Mouse (Mus musculus): ENCODE results near the gene Oprm1. TPM values are rescaled to one million over a fixed set of nuclear protein-coding genes. Genes with fewer than 3 reads are reported as not detected.
A peak's percentile ranks its signal among the peaks of the same experiment; 100 is the strongest.

Oprm1 gene
- polyA plus RNA-seq, 1 experiment from 2014 or later: not detected

- Histone ChIP-seq H3K27ac (ENCODE audit: low read length) (no peak overlapping the region), H3K4me1 (replicated peaks; ENCODE audit: control insufficient read depth, insufficient read depth, low read length) (peaks cover 5% of the 10 kb centered on the region; the same call in 1 of the 2 replicates), H3K4me2 (ENCODE audit: low read depth, low read length) (no peak overlapping the region), H3K9ac (ENCODE audit: low read length) (no peak overlapping the region), H3K36me3 (ENCODE audit: control insufficient read depth, insufficient read depth, low read length) (no peaks in the 10 kb centered on the region), H3K4me3 (ENCODE audit: low read length) (no peak overlapping the region), H3K9me3 (ENCODE audit: control insufficient read depth, low read length) (no peaks in the 10 kb centered on the region), H3K27me3 (ENCODE audit: control insufficient read depth, insufficient read depth, low read depth, low read length) (no peaks in the 10 kb centered on the region)
- WGBS: 22% methylated on average over 6 of the region's 6 CpGs
- ATAC-seq (ENCODE audit: low read depth): peak; percentile 91
These were observed 158.4 kb downstream of the Oprm1 start for GRCm38 (mm10) chr10:6916545-6917257.

- no peak overlapping the region for H3K4me2 ChIP-seq (ENCODE audit: low read depth, low read length)
- H3K27me3 ChIP-seq (ENCODE audit: control insufficient read depth, insufficient read depth, low read depth, low read length): no peaks in the 10 kb centered on the region
- H3K27ac ChIP-seq (ENCODE audit: low read length): no peak overlapping the region
- no peak overlapping the region for H3K9ac ChIP-seq (ENCODE audit: low read length)
- no peaks in the 10 kb centered on the region for H3K36me3 ChIP-seq (ENCODE audit: control insufficient read depth, insufficient read depth, low read length)
- no peak for ATAC-seq (ENCODE audit: low read depth)
- no peaks in the 10 kb centered on the region for H3K9me3 ChIP-seq (ENCODE audit: control insufficient read depth, low read length)
- no peaks in the 10 kb centered on the region for H3K4me1 ChIP-seq (replicated peaks; ENCODE audit: control insufficient read depth, insufficient read depth, low read length)
- WGBS: 68% methylated on average over 2 of the region's 2 CpGs
- no peak overlapping the region for H3K4me3 ChIP-seq (ENCODE audit: low read length)
These were observed 168.4 kb downstream of the Oprm1 start for GRCm38 (mm10) chr10:6926724-6927123.

- 73% methylated on average over 4 of the region's 4 CpGs for WGBS
- no peak overlapping the region for H3K4me2 ChIP-seq (ENCODE audit: low read depth, low read length)
- no peaks in the 10 kb centered on the region for H3K36me3 ChIP-seq (ENCODE audit: control insufficient read depth, insufficient read depth, low read length)
- no peak overlapping the region for H3K4me3 ChIP-seq (ENCODE audit: low read length)
- H3K4me1 ChIP-seq (replicated peaks; ENCODE audit: control insufficient read depth, insufficient read depth, low read length): no peaks in the 10 kb centered on the region
- H3K27ac ChIP-seq (ENCODE audit: low read length): no peak overlapping the region
- H3K9ac ChIP-seq (ENCODE audit: low read length): no peak overlapping the region
- no peaks in the 10 kb centered on the region for H3K9me3 ChIP-seq (ENCODE audit: control insufficient read depth, low read length)
- no peak for ATAC-seq (ENCODE audit: low read depth)
- H3K27me3 ChIP-seq (ENCODE audit: control insufficient read depth, insufficient read depth, low read depth, low read length): no peaks in the 10 kb centered on the region
These were observed 169.4 kb downstream of the Oprm1 start for GRCm38 (mm10) chr10:6927600-6928223.

GRCm38 (mm10) chr10:6928905-6929304 lies 170.6 kb downstream of the Oprm1 start:
- Histone ChIP-seq H3K4me3 (ENCODE audit: low read length) (no peak overlapping the region), H3K27me3 (ENCODE audit: control insufficient read depth, insufficient read depth, low read depth, low read length) (no peaks in the 10 kb centered on the region), H3K36me3 (ENCODE audit: control insufficient read depth, insufficient read depth, low read length) (no peaks in the 10 kb centered on the region), H3K27ac (ENCODE audit: low read length) (no peak overlapping the region), H3K9me3 (ENCODE audit: control insufficient read depth, low read length) (no peaks in the 10 kb centered on the region), H3K9ac (ENCODE audit: low read length) (no peak overlapping the region), H3K4me1 (replicated peaks; ENCODE audit: control insufficient read depth, insufficient read depth, low read length) (no peaks in the 10 kb centered on the region), H3K4me2 (ENCODE audit: low read depth, low read length) (no peak overlapping the region)
- 50% methylated on average over 1 of the region's 1 CpGs for WGBS
- no peak for ATAC-seq (ENCODE audit: low read depth)

- Histone ChIP-seq H3K9ac (ENCODE audit: low read length) (no peak overlapping the region), H3K4me2 (ENCODE audit: low read depth, low read length) (no peak overlapping the region), H3K27ac (ENCODE audit: low read length) (no peak overlapping the region), H3K4me3 (ENCODE audit: low read length) (no peak overlapping the region), H3K36me3 (ENCODE audit: control insufficient read depth, insufficient read depth, low read length) (no peaks in the 10 kb centered on the region), H3K27me3 (ENCODE audit: control insufficient read depth, insufficient read depth, low read depth, low read length) (no peaks in the 10 kb centered on the region), H3K4me1 (replicated peaks; ENCODE audit: control insufficient read depth, insufficient read depth, low read length) (no peaks in the 10 kb centered on the region), H3K9me3 (ENCODE audit: control insufficient read depth, low read length) (no peaks in the 10 kb centered on the region)
- no peak for ATAC-seq (ENCODE audit: low read depth)
- WGBS: 64% methylated on average over 1 of the region's 1 CpGs
These were observed 172.1 kb downstream of the Oprm1 start for GRCm38 (mm10) chr10:6930398-6930797.

GRCm38 (mm10) chr10:6930889-6931288 lies 172.6 kb downstream of the Oprm1 start:
- no peak overlapping the region for H3K4me2 ChIP-seq (ENCODE audit: low read depth, low read length)
- H3K4me1 ChIP-seq (replicated peaks; ENCODE audit: control insufficient read depth, insufficient read depth, low read length): no peaks in the 10 kb centered on the region
- no peak overlapping the region for H3K27ac ChIP-seq (ENCODE audit: low read length)
- no peak for ATAC-seq (ENCODE audit: low read depth)
- no peaks in the 10 kb centered on the region for H3K27me3 ChIP-seq (ENCODE audit: control insufficient read depth, insufficient read depth, low read depth, low read length)
- no peak overlapping the region for H3K9ac ChIP-seq (ENCODE audit: low read length)
- H3K4me3 ChIP-seq (ENCODE audit: low read length): no peak overlapping the region
- H3K9me3 ChIP-seq (ENCODE audit: control insufficient read depth, low read length): no peaks in the 10 kb centered on the region
- no peaks in the 10 kb centered on the region for H3K36me3 ChIP-seq (ENCODE audit: control insufficient read depth, insufficient read depth, low read length)
- 27% methylated on average over 2 of the region's 2 CpGs for WGBS

- no peaks in the 10 kb centered on the region for H3K4me1 ChIP-seq (replicated peaks; ENCODE audit: control insufficient read depth, insufficient read depth, low read length)
- H3K4me2 ChIP-seq (ENCODE audit: low read depth, low read length): no peak overlapping the region
- H3K27me3 ChIP-seq (ENCODE audit: control insufficient read depth, insufficient read depth, low read depth, low read length): no peaks in the 10 kb centered on the region
- WGBS: 72% methylated on average over 3 of the region's 3 CpGs
- no peak overlapping the region for H3K4me3 ChIP-seq (ENCODE audit: low read length)
- ATAC-seq (ENCODE audit: low read depth): no peak
- no peak overlapping the region for H3K27ac ChIP-seq (ENCODE audit: low read length)
- no peaks in the 10 kb centered on the region for H3K9me3 ChIP-seq (ENCODE audit: control insufficient read depth, low read length)
- no peaks in the 10 kb centered on the region for H3K36me3 ChIP-seq (ENCODE audit: control insufficient read depth, insufficient read depth, low read length)
- no peak overlapping the region for H3K9ac ChIP-seq (ENCODE audit: low read length)
These were observed 176.5 kb downstream of the Oprm1 start for GRCm38 (mm10) chr10:6934776-6935175.

- WGBS: 75% methylated on average over 4 of the region's 4 CpGs
- Histone ChIP-seq H3K4me2 (ENCODE audit: low read depth, low read length) (no peak overlapping the region), H3K36me3 (ENCODE audit: control insufficient read depth, insufficient read depth, low read length) (no peaks in the 10 kb centered on the region), H3K9ac (ENCODE audit: low read length) (no peak overlapping the region), H3K27me3 (ENCODE audit: control insufficient read depth, insufficient read depth, low read depth, low read length) (no peaks in the 10 kb centered on the region), H3K27ac (ENCODE audit: low read length) (no peak overlapping the region), H3K4me3 (ENCODE audit: low read length) (no peak overlapping the region), H3K4me1 (replicated peaks; ENCODE audit: control insufficient read depth, insufficient read depth, low read length) (no peaks in the 10 kb centered on the region), H3K9me3 (ENCODE audit: control insufficient read depth, low read length) (no peaks in the 10 kb centered on the region)
- no peak for ATAC-seq (ENCODE audit: low read depth)
These were observed 178.5 kb downstream of the Oprm1 start for GRCm38 (mm10) chr10:6936671-6937425.

- WGBS: 87% methylated on average over 1 of the region's 1 CpGs
- H3K9ac ChIP-seq (ENCODE audit: low read length): no peak overlapping the region
- no peak for ATAC-seq (ENCODE audit: low read depth)
- no peaks in the 10 kb centered on the region for H3K27me3 ChIP-seq (ENCODE audit: control insufficient read depth, insufficient read depth, low read depth, low read length)
- H3K4me2 ChIP-seq (ENCODE audit: low read depth, low read length): no peak overlapping the region
- no peaks in the 10 kb centered on the region for H3K4me1 ChIP-seq (replicated peaks; ENCODE audit: control insufficient read depth, insufficient read depth, low read length)
- H3K27ac ChIP-seq (ENCODE audit: low read length): no peak overlapping the region
- H3K36me3 ChIP-seq (ENCODE audit: control insufficient read depth, insufficient read depth, low read length): no peaks in the 10 kb centered on the region
- no peak overlapping the region for H3K4me3 ChIP-seq (ENCODE audit: low read length)
- H3K9me3 ChIP-seq (ENCODE audit: control insufficient read depth, low read length): no peaks in the 10 kb centered on the region
These were observed 194.8 kb downstream of the Oprm1 start for GRCm38 (mm10) chr10:6953115-6953514.
